In the genomic region with DNA sequence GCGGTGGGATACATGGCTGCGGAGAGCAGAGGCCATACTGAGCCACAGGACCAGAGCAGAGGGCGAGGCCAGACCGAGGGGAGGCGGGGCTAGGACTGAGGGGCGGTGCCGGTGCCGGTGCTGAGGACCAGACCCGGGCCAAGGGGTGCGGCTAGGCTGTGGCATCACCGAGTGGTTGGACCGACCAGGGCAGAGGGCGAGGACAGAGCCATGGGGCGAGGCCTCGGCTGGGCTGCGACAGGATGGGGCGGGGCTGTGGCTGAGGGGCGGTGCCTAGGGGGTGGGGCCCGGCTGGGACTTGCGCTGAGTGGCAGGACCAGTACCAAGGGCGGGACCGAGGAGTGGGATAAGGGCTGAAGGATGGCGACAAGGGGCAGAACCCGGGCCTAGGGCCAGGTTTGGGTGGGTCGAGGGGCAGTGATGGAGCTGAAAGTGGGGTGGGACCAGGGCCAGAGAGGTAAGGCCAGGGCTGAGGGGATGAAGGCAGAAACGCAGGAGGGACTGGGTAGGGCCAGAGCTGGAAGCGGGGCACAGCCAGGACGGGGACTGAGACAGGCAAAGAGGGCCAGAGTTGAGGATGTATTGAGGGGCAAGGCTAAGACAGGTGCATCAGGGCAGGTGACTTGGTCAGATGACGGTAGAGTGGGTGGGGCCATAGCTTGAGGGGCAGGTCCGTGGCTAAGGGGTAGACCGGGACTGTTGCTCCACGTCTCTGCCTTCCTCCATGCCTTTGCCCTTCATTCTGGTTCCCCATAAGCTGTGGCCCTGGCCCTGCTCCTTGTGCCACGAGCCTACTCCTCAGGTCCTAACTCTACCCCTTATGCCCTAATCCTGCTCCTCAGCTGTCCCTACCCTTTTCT, we compare ENCODE assay signal across 8 mouse cellular contexts. TPM values are rescaled to one million over a fixed set of nuclear protein-coding genes. Genes with fewer than 3 reads are reported as not detected.
DNase-seq lines count a peak whose midpoint lies in the region; ATAC-seq and TF ChIP-seq lines count a peak whose summit lies in the region.

No protein-coding gene starts in this region.

- peaks cover 11% of the 10 kb centered on the region for H3K4me1 ChIP-seq in forebrain, embryonic 13.5 days
- no peaks in the 10 kb centered on the region for H3K4me1 ChIP-seq in hindbrain, postnatal 0 days (ENCODE audit: insufficient read depth, low read length)
- H3K4me1 ChIP-seq in midbrain, embryonic 15.5 days: peaks cover 15% of the 10 kb centered on the region

- peak overlapping the region; percentile 33 for H3K4me3 ChIP-seq in forebrain, embryonic 13.5 days
- peak overlapping the region; percentile 9; the same call in 1 of the 2 replicates for H3K4me3 ChIP-seq in hindbrain, postnatal 0 days (ENCODE audit: low read length)
- H3K4me3 ChIP-seq in midbrain, embryonic 15.5 days: peak overlapping the region; percentile 25

- no peaks in the 10 kb centered on the region for H3K9me3 ChIP-seq in forebrain, embryonic 13.5 days (replicated peaks)
- no peaks in the 10 kb centered on the region for H3K9me3 ChIP-seq in hindbrain, postnatal 0 days (ENCODE audit: low read length)
- no peaks in the 10 kb centered on the region for H3K9me3 ChIP-seq in midbrain, embryonic 15.5 days

- TF ChIP-seq CTCF in hindbrain, postnatal 0 days (IDR thresholded peaks at IDR 0.05; ENCODE audit: low read depth): no peak

- DNase-seq in right cerebral cortex, postnatal 14 days: peak; percentile 35
- DNase-seq in right cerebral cortex, adult 18-20 months: no peak
- peak; percentile 30 for DNase-seq in c-Kit-negative CD71-positive TER-119-positive erythroid progenitor cells, embryonic 14.5 days (ENCODE audit: low read depth, low spot score)
- peak; percentile 45 for DNase-seq in hindbrain, postnatal 0 days (ENCODE audit: low spot score)
- peak; percentile 83 for DNase-seq in liver
- DNase-seq in urinary bladder, postnatal 14 days (ENCODE audit: low spot score): peak; percentile 56

- peaks cover 43% of the 10 kb centered on the region for H3K36me3 ChIP-seq in forebrain, embryonic 13.5 days (ENCODE audit: poor library complexity, severe bottlenecking)
- peaks cover 12% of the 10 kb centered on the region; the same call in 1 of the 2 replicates for H3K36me3 ChIP-seq in hindbrain, postnatal 0 days (ENCODE audit: insufficient read depth, low read length)
- H3K36me3 ChIP-seq in midbrain, embryonic 15.5 days (replicated peaks): peaks cover 37% of the 10 kb centered on the region

- no peak overlapping the region for H3K27ac ChIP-seq in forebrain, embryonic 13.5 days
- H3K27ac ChIP-seq in hindbrain, postnatal 0 days: no peak overlapping the region
- no peak overlapping the region for H3K27ac ChIP-seq in midbrain, embryonic 15.5 days

- WGBS in forebrain, embryonic 13.5 days: 2% methylated on average over 33 of the region's 33 CpGs
- WGBS in hindbrain, postnatal 0 days: 7% methylated on average over 31 of the region's 33 CpGs
- WGBS in midbrain, embryonic 15.5 days: 5% methylated on average over 33 of the region's 33 CpGs

- ATAC-seq in forebrain, embryonic 13.5 days: peak; percentile 79
- peak; percentile 74 for ATAC-seq in hindbrain, postnatal 0 days
- ATAC-seq in midbrain, embryonic 15.5 days (replicated peaks): peak; percentile 58

- H3K4me2 ChIP-seq in forebrain, embryonic 13.5 days: peak overlapping the region; percentile 61
- H3K4me2 ChIP-seq in hindbrain, postnatal 0 days (ENCODE audit: low read depth, low read length): peak overlapping the region; percentile 38
- peak overlapping the region; percentile 41 for H3K4me2 ChIP-seq in midbrain, embryonic 15.5 days

- H3K27me3 ChIP-seq in forebrain, embryonic 13.5 days: peaks cover 59% of the 10 kb centered on the region
- 0 out of 2 replicates have a peak, but pooled peaks cover 4% of the 10 kb centered on the region for H3K27me3 ChIP-seq in hindbrain, postnatal 0 days (ENCODE audit: insufficient read depth, low read length)
- H3K27me3 ChIP-seq in midbrain, embryonic 15.5 days (replicated peaks): peaks cover 41% of the 10 kb centered on the region

- peak overlapping the region; percentile 52 for H3K9ac ChIP-seq in forebrain, embryonic 13.5 days
- no peak overlapping the region for H3K9ac ChIP-seq in hindbrain, postnatal 0 days (replicated peaks; ENCODE audit: low read length)
- H3K9ac ChIP-seq in midbrain, embryonic 15.5 days: no peak overlapping the region

RNA-seq across cellular contexts. Expression of gene Nfic, which starts 9.2 kb away (rescaled TPM):
- 18.5 and 25.2 TPM in 2 replicates for polyA plus RNA-seq in forebrain, embryonic 13.5 days (2015; fragmentation: Nextera tagmentation; extraction: Ambion mirVana)
- 17.2 and 26.5 TPM in 2 replicates for total RNA-seq in hindbrain, postnatal 0 days (2014; rRNA removed)
- polyA plus RNA-seq in hindbrain, postnatal 0 days (2015; fragmentation: Nextera tagmentation; extraction: Ambion mirVana): 33.8 and 34.6 TPM in 2 replicates
- polyA plus RNA-seq in midbrain, embryonic 15.5 days (2015; fragmentation: Nextera tagmentation; extraction: Ambion mirVana): 18.1 and 22.8 TPM in 2 replicates

RNA-seq across cellular contexts. Expression of gene Celf5, which starts 17.9 kb away (rescaled TPM):
- polyA plus RNA-seq in forebrain, embryonic 13.5 days (2015; fragmentation: Nextera tagmentation; extraction: Ambion mirVana): 48.8 and 57.4 TPM in 2 replicates
- total RNA-seq in hindbrain, postnatal 0 days (2014; rRNA removed): 93.9 and 128 TPM in 2 replicates
- polyA plus RNA-seq in hindbrain, postnatal 0 days (2015; fragmentation: Nextera tagmentation; extraction: Ambion mirVana): 40.1 and 43.2 TPM in 2 replicates
- polyA plus RNA-seq in midbrain, embryonic 15.5 days (2015; fragmentation: Nextera tagmentation; extraction: Ambion mirVana): 106 and 109 TPM in 2 replicates

RNA-seq across cellular contexts. Expression of gene Ncln, which starts 31.6 kb away (rescaled TPM):
- 56.8 and 60.9 TPM in 2 replicates for polyA plus RNA-seq in forebrain, embryonic 13.5 days (2015; fragmentation: Nextera tagmentation; extraction: Ambion mirVana)
- 124 and 170 TPM in 2 replicates for total RNA-seq in hindbrain, postnatal 0 days (2014; rRNA removed)
- polyA plus RNA-seq in hindbrain, postnatal 0 days (2015; fragmentation: Nextera tagmentation; extraction: Ambion mirVana): 66.3 and 66.5 TPM in 2 replicates
- polyA plus RNA-seq in midbrain, embryonic 15.5 days (2015; fragmentation: Nextera tagmentation; extraction: Ambion mirVana): 69.7 and 73.8 TPM in 2 replicates

RNA-seq across cellular contexts. Expression of gene S1pr4, which starts 35.3 kb away (rescaled TPM):
- polyA plus RNA-seq in forebrain, embryonic 13.5 days (2015; fragmentation: Nextera tagmentation; extraction: Ambion mirVana): 0.52 and 0.53 TPM in 2 replicates
- 0.40 and 1.3 TPM in 2 replicates for total RNA-seq in hindbrain, postnatal 0 days (2014; rRNA removed)
- 0.38 and 0.40 TPM in 2 replicates for polyA plus RNA-seq in hindbrain, postnatal 0 days (2015; fragmentation: Nextera tagmentation; extraction: Ambion mirVana)
- polyA plus RNA-seq in midbrain, embryonic 15.5 days (2015; fragmentation: Nextera tagmentation; extraction: Ambion mirVana): 0.71 and 1.2 TPM in 2 replicates

RNA-seq across cellular contexts. Expression of gene Gna15, which starts 59.4 kb away (rescaled TPM):
- 0.48 and 0.57 TPM in 2 replicates for polyA plus RNA-seq in forebrain, embryonic 13.5 days (2015; fragmentation: Nextera tagmentation; extraction: Ambion mirVana)
- 2.5 and 9.8 TPM in 2 replicates for total RNA-seq in hindbrain, postnatal 0 days (2014; rRNA removed)
- 1.2 and 1.9 TPM in 2 replicates for polyA plus RNA-seq in hindbrain, postnatal 0 days (2015; fragmentation: Nextera tagmentation; extraction: Ambion mirVana)
- 0.96 and 1.1 TPM in 2 replicates for polyA plus RNA-seq in midbrain, embryonic 15.5 days (2015; fragmentation: Nextera tagmentation; extraction: Ambion mirVana)
